Mouse (Mus musculus): Measurements from ENCODE around the gene Glis2. TPM values are rescaled to one million over a fixed set of nuclear protein-coding genes. Genes with fewer than 3 reads are reported as not detected.

Gene Glis2
- polyA plus RNA-seq, 1 experiment from 2014 or later = 31.0 TPM

DNA sequence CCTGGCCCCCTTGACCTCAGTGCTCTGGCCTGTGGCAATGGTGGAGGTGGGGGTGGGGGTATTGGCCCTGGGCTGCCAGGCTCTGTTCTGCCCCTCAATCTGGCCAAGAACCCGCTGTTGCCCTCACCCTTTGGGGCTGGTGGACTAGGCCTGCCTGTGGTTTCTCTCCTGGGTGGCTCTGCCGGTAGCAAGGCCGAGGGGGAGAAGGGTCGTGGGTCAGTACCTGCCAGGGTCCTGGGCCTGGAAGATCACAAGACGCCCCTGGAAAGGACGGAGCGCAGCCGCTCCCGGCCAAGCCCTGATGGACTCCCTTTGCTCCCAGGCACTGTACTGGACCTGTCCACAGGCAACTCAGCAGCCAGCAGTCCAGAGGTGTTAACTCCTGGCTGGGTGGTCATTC, 19.2 kb downstream of the Glis2 start:
- WGBS = 93% methylated on average over 9 of the region's 9 CpGs
- H3K4me2 ChIP-seq (ENCODE audit: low read length) = no peak overlapping the region
- no peak overlapping the region for H3K27ac ChIP-seq (ENCODE audit: low read depth)
- no peak overlapping the region for H3K4me3 ChIP-seq (ENCODE audit: low read depth, low read length)
- H3K9me3 ChIP-seq (ENCODE audit: control insufficient read depth, low read length) = 0 out of 2 replicates have a peak, but pooled peaks cover 2% of the 10 kb centered on the region
- peaks cover 91% of the 10 kb centered on the region for H3K36me3 ChIP-seq (ENCODE audit: control insufficient read depth, insufficient read depth, low read length)
- ATAC-seq (replicated peaks; ENCODE audit: low FRiP score, low TSS enrichment, low read depth) = no peak
- no peaks in the 10 kb centered on the region for H3K27me3 ChIP-seq (replicated peaks; ENCODE audit: control insufficient read depth, insufficient read depth, low read length)
- H3K4me1 ChIP-seq (replicated peaks; ENCODE audit: control insufficient read depth, insufficient read depth, low read length) = no peaks in the 10 kb centered on the region
- no peak overlapping the region for H3K9ac ChIP-seq (ENCODE audit: low read length)
- DNase-seq (ENCODE audit: low spot score) = no peak

DNA sequence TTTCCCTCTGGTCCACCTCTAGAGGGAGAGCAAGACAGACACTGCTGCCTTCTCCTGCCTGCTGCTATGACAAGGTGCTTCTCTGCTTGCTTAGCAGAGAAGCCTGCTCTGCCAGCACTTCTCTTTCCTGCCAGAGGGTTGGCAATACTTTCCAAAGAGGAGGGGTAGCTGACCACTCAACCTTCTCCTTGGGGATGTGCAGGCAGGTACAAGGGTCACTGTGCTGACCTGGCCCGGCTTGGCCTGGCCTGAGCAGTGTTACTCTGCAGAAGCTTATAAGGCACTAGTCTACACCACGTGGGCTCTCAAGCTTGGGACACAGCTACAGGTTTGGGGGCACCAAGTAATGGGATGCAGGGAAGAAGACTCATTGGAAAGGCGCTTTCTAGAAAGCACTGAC, 20.1 kb downstream of the Glis2 start:
- WGBS = 87% methylated on average over 3 of the region's 3 CpGs
- Histone ChIP-seq H3K9ac (ENCODE audit: low read length) (no peak overlapping the region), H3K27me3 (replicated peaks; ENCODE audit: control insufficient read depth, insufficient read depth, low read length) (no peaks in the 10 kb centered on the region), H3K4me2 (ENCODE audit: low read length) (no peak overlapping the region), H3K9me3 (ENCODE audit: control insufficient read depth, low read length) (0 out of 2 replicates have a peak, but pooled peaks cover 2% of the 10 kb centered on the region), H3K36me3 (ENCODE audit: control insufficient read depth, insufficient read depth, low read length) (peaks cover 83% of the 10 kb centered on the region), H3K4me1 (replicated peaks; ENCODE audit: control insufficient read depth, insufficient read depth, low read length) (no peaks in the 10 kb centered on the region), H3K27ac (ENCODE audit: low read depth) (no peak overlapping the region), H3K4me3 (ENCODE audit: low read depth, low read length) (no peak overlapping the region)
- ATAC-seq (replicated peaks; ENCODE audit: low FRiP score, low TSS enrichment, low read depth) (no peak), DNase-seq (ENCODE audit: low spot score) (no peak)

DNA sequence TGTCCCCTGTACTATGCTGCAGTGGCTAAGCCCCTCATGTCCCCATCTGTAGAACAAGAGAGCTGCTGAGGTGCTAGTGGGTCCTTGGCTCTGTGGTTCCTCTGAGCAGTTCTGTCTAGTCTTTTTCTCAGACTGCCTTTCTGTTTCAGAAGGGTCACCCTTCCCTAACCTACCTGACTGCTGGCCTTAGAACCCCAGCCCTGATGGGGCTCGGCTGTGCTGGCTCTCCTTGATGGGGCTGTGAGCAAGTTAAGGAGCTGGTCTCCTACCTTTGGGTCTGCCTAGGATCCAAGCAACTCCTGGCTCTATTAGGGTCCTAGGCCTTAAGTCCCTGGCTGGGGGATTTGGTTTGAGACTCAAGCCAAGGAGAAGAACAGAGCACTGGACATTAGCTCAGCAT, 20.8 kb downstream of the Glis2 start:
- H3K4me3 ChIP-seq (ENCODE audit: low read depth, low read length) = no peak overlapping the region
- no peaks in the 10 kb centered on the region for H3K4me1 ChIP-seq (replicated peaks; ENCODE audit: control insufficient read depth, insufficient read depth, low read length)
- DNase-seq (ENCODE audit: low spot score) (no peak), ATAC-seq (replicated peaks; ENCODE audit: low FRiP score, low TSS enrichment, low read depth) (no peak)
- WGBS = 68% methylated on average over 1 of the region's 1 CpGs
- 0 out of 2 replicates have a peak, but pooled peaks cover 2% of the 10 kb centered on the region for H3K9me3 ChIP-seq (ENCODE audit: control insufficient read depth, low read length)
- H3K4me2 ChIP-seq (ENCODE audit: low read length) = no peak overlapping the region
- no peak overlapping the region for H3K27ac ChIP-seq (ENCODE audit: low read depth)
- H3K36me3 ChIP-seq (ENCODE audit: control insufficient read depth, insufficient read depth, low read length) = peaks cover 77% of the 10 kb centered on the region
- no peak overlapping the region for H3K9ac ChIP-seq (ENCODE audit: low read length)
- no peaks in the 10 kb centered on the region for H3K27me3 ChIP-seq (replicated peaks; ENCODE audit: control insufficient read depth, insufficient read depth, low read length)

DNA sequence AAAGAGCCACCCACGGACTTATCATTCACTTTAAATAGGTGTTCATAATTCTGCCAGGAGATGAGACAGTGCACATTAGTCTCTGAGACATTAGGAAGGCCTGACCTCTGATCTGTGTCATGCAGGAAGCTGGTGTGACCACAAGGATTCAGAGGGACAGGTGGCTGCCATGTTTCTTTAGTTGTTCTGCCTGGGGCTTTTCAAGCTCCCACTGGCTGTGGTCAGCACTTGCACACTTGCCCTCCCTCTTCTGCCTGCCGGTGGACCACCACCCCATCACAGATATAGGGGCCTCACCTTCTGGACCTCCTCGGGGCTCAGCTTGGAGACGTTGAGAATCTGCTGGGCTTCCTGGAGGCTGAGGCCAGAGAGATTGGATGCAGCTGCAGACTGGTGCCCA, 22.3 kb downstream of the Glis2 start:
- Histone ChIP-seq H3K4me3 (ENCODE audit: low read depth, low read length) (no peak overlapping the region), H3K27ac (ENCODE audit: low read depth) (no peak overlapping the region), H3K4me1 (replicated peaks; ENCODE audit: control insufficient read depth, insufficient read depth, low read length) (no peaks in the 10 kb centered on the region), H3K9me3 (ENCODE audit: control insufficient read depth, low read length) (0 out of 2 replicates have a peak, but pooled peaks cover 2% of the 10 kb centered on the region), H3K36me3 (ENCODE audit: control insufficient read depth, insufficient read depth, low read length) (peaks cover 61% of the 10 kb centered on the region), H3K4me2 (ENCODE audit: low read length) (no peak overlapping the region), H3K27me3 (replicated peaks; ENCODE audit: control insufficient read depth, insufficient read depth, low read length) (no peaks in the 10 kb centered on the region), H3K9ac (ENCODE audit: low read length) (no peak overlapping the region)
- ATAC-seq (replicated peaks; ENCODE audit: low FRiP score, low TSS enrichment, low read depth) = no peak
- WGBS = 87% methylated on average over 4 of the region's 4 CpGs
- no peak for DNase-seq (ENCODE audit: low spot score)

DNA sequence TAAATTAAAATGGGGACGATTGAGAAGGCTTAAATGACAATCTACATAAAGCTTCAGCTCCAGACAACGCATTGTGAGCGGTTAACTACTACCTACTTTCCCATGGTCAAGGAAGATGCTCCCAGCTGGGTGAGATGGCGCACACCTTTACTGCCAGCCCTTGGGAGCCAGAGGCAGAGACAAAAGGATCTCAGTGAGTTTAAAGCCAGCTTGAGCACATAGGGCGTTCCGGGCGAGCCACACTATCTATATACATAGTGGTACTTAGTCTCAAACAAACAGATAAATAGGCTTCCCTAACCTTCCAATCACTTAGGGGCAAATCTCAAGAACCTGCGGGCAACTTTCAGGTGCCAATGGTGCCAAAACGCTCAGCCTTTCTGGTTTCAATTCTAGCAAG, 29.6 kb downstream of the Glis2 start:
- DNase-seq (ENCODE audit: low spot score) (peak; percentile 71), ATAC-seq (replicated peaks; ENCODE audit: low FRiP score, low TSS enrichment, low read depth) (no peak)
- peak overlapping the region; percentile 76 for H3K4me3 ChIP-seq (ENCODE audit: low read depth, low read length)
- peak overlapping the region; percentile 57 for H3K4me2 ChIP-seq (ENCODE audit: low read length)
- H3K4me1 ChIP-seq (replicated peaks; ENCODE audit: control insufficient read depth, insufficient read depth, low read length) = peaks cover 8% of the 10 kb centered on the region; the same call in 1 of the 2 replicates
- H3K9me3 ChIP-seq (ENCODE audit: control insufficient read depth, low read length) = no peaks in the 10 kb centered on the region
- WGBS = 15% methylated on average over 9 of the region's 9 CpGs
- no peaks in the 10 kb centered on the region for H3K27me3 ChIP-seq (replicated peaks; ENCODE audit: control insufficient read depth, insufficient read depth, low read length)
- H3K36me3 ChIP-seq (ENCODE audit: control insufficient read depth, insufficient read depth, low read length) = peaks cover 18% of the 10 kb centered on the region
- H3K27ac ChIP-seq (ENCODE audit: low read depth) = peak overlapping the region; percentile 80
- peak overlapping the region; percentile 83 for H3K9ac ChIP-seq (ENCODE audit: low read length)

DNA sequence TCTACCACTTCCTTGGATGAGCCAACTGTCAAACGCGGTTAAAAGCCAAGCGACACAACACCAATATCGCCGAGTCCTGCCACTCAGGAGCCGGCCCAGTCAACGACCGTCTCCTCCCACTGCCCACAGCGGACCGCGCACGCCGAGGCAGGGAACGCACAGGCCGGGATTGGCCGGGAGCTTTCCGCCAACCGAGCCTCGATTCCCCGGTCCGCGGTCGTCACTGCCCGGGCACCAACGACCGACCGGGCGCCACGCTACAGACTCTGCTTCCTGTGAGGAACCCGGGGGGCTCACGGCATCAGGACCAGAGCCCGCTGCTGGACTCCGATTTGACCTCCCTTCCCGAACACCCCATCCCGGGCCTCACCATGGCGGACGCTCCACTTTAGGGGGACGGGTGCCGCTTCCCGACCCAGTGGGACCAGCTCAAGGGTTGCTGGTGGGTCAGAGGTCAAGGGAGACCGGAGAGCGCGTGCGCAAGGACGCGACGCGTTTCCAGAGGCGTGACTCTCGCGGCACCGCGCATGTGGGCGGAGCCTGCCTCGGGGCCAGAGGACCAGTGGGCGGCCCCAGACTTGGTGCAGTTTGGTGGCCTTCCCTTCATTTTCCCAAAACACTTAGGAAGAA, 30.1 kb downstream of the Glis2 start, which contains the start of gene Pam16:
TSS of gene Pam16 (minus strand) at position 508 of the 630 bp plus-strand sequence.
- peak within 1 kb of the TSS; percentile 76 for H3K4me3 ChIP-seq (ENCODE audit: low read depth, low read length)
- peaks cover 8% of the 10 kb centered on the region; the same call in 1 of the 2 replicates for H3K4me1 ChIP-seq (replicated peaks; ENCODE audit: control insufficient read depth, insufficient read depth, low read length)
- WGBS = under 1% methylated on average over 56 of the region's 56 CpGs
- H3K9me3 ChIP-seq (ENCODE audit: control insufficient read depth, low read length) = no peaks in the 10 kb centered on the region
- H3K27me3 ChIP-seq (replicated peaks; ENCODE audit: control insufficient read depth, insufficient read depth, low read length) = no peaks in the 10 kb centered on the region
- DNase-seq (ENCODE audit: low spot score) (peak; percentile 94), ATAC-seq (replicated peaks; ENCODE audit: low FRiP score, low TSS enrichment, low read depth) (peak; percentile 88)
- H3K27ac ChIP-seq (ENCODE audit: low read depth) = peak within 1 kb of the TSS; percentile 80
- peak within 1 kb of the TSS; percentile 57 for H3K4me2 ChIP-seq (ENCODE audit: low read length)
- H3K36me3 ChIP-seq (ENCODE audit: control insufficient read depth, insufficient read depth, low read length) = peaks cover 18% of the 10 kb centered on the region
- peak within 1 kb of the TSS; percentile 83 for H3K9ac ChIP-seq (ENCODE audit: low read length)

DNA sequence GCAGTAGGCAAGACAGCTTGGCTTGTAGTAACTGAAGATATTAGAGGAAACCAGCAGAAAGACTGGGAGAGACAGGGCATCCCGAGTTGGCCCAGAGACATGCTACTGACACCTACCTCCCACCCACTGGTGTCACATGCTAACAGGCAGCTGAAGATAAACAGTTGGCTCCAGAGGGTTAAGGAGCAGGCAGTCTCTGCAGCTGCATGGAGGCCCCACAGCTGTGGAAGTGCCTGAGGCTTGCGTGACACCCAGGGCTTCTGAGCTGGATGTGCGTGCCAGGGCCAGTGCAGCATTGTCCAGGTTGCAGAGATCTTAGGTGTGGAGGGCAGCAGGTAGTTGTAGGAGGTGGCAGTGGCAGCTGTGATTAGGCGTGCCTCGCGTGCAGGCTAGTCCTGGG, 32.6 kb downstream of the Glis2 start:
- 79% methylated on average over 6 of the region's 6 CpGs for WGBS
- H3K4me1 ChIP-seq (replicated peaks; ENCODE audit: control insufficient read depth, insufficient read depth, low read length) = peaks cover 8% of the 10 kb centered on the region; the same call in 1 of the 2 replicates
- H3K36me3 ChIP-seq (ENCODE audit: control insufficient read depth, insufficient read depth, low read length) = peaks cover 21% of the 10 kb centered on the region
- H3K9me3 ChIP-seq (ENCODE audit: control insufficient read depth, low read length) = no peaks in the 10 kb centered on the region
- no peak overlapping the region for H3K4me3 ChIP-seq (ENCODE audit: low read depth, low read length)
- ATAC-seq (replicated peaks; ENCODE audit: low FRiP score, low TSS enrichment, low read depth) (no peak), DNase-seq (ENCODE audit: low spot score) (no peak)
- no peak overlapping the region for H3K27ac ChIP-seq (ENCODE audit: low read depth)
- no peak overlapping the region for H3K4me2 ChIP-seq (ENCODE audit: low read length)
- H3K9ac ChIP-seq (ENCODE audit: low read length) = no peak overlapping the region; the same call in 1 of the 2 replicates
- H3K27me3 ChIP-seq (replicated peaks; ENCODE audit: control insufficient read depth, insufficient read depth, low read length) = no peaks in the 10 kb centered on the region

DNA sequence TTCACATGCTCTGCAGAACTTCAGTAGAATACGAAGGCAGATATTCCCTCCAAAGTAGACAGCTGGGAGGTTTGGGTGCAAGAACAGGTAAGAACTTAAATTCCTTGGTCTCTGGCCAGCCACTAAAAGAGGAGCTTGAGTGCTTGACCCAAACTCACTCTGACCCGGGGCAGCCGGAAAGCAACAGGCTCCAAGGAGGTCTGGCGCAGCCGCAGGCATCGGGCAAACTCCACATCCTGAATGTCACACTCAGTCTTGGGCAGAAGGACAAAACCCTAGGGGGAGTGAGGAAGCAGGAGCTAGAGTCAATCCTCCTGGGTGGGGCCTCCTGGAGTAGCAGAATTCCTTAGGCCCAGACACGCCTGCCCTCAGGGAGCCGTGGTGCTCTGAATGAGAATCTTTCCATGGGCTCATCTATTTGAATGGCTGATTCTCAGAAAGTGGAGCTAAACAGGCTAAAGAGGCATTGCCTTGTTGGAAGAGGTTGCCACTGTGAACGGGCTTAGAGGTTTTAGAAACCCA, 34.4 kb downstream of the Glis2 start:
- DNase-seq (ENCODE audit: low spot score) (no peak), ATAC-seq (replicated peaks; ENCODE audit: low FRiP score, low TSS enrichment, low read depth) (no peak)
- Histone ChIP-seq H3K27me3 (replicated peaks; ENCODE audit: control insufficient read depth, insufficient read depth, low read length) (no peaks in the 10 kb centered on the region), H3K9me3 (ENCODE audit: control insufficient read depth, low read length) (no peaks in the 10 kb centered on the region), H3K9ac (ENCODE audit: low read length) (no peak overlapping the region), H3K4me1 (replicated peaks; ENCODE audit: control insufficient read depth, insufficient read depth, low read length) (peaks cover under 1% of the 10 kb centered on the region; the same call in 1 of the 2 replicates), H3K4me3 (ENCODE audit: low read depth, low read length) (no peak overlapping the region), H3K4me2 (ENCODE audit: low read length) (no peak overlapping the region), H3K27ac (ENCODE audit: low read depth) (no peak overlapping the region), H3K36me3 (ENCODE audit: control insufficient read depth, insufficient read depth, low read length) (peaks cover 24% of the 10 kb centered on the region)
- 91% methylated on average over 9 of the region's 9 CpGs for whole genome bisulfite sequencing

DNA sequence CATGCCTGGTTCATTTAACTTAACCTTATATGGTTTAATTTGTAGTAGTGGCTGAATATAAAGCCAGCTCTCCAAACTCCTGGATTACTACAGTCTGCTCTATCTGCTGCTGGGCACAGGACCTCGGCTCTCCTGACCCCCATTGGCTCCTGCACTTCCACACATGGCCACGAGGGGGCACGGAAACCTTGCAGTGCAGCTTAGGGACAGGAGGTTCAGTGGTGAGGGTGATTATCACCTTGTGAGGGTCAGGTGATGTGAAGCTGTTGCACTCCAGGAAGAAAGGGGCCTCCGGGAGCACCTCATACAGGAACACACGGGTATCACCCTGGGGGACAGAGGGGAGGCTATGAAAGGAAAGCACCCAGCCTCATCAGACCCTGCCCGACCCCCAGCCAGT, 35.4 kb downstream of the Glis2 start:
- peaks cover 26% of the 10 kb centered on the region for H3K36me3 ChIP-seq (ENCODE audit: control insufficient read depth, insufficient read depth, low read length)
- H3K4me2 ChIP-seq (ENCODE audit: low read length) = no peak overlapping the region
- WGBS = 23% methylated on average over 6 of the region's 6 CpGs
- no peak overlapping the region for H3K27ac ChIP-seq (ENCODE audit: low read depth)
- no peak overlapping the region for H3K4me3 ChIP-seq (ENCODE audit: low read depth, low read length)
- no peaks in the 10 kb centered on the region for H3K27me3 ChIP-seq (replicated peaks; ENCODE audit: control insufficient read depth, insufficient read depth, low read length)
- DNase-seq (ENCODE audit: low spot score) (peak; percentile 93), ATAC-seq (replicated peaks; ENCODE audit: low FRiP score, low TSS enrichment, low read depth) (peak; percentile 48; the same call in 1 of the 2 replicates)
- H3K9me3 ChIP-seq (ENCODE audit: control insufficient read depth, low read length) = no peaks in the 10 kb centered on the region
- H3K9ac ChIP-seq (ENCODE audit: low read length) = no peak overlapping the region
- H3K4me1 ChIP-seq (replicated peaks; ENCODE audit: control insufficient read depth, insufficient read depth, low read length) = no peaks in the 10 kb centered on the region

Measured in intestine, embryonic 14.5 days (tissue).